Mouse (Mus musculus): Measurements from ENCODE around the gene Dqx1. TPM values are rescaled to one million over a fixed set of nuclear protein-coding genes. Genes with fewer than 3 reads are reported as not detected.

Gene Dqx1
- polyA plus RNA-seq, 1 experiment from 2014 or later, result 4.0 TPM

- Histone ChIP-seq H3K27ac (no peak overlapping the region), H3K4me2 (peak overlapping the region; percentile 14), H3K4me3 (replicated peaks) (no peak overlapping the region), H3K9me3 (replicated peaks) (no peaks in the 10 kb centered on the region), H3K4me1 (peaks cover 21% of the 10 kb centered on the region), H3K9ac (no peak overlapping the region), H3K36me3 (peaks cover 23% of the 10 kb centered on the region), H3K27me3 (peaks cover 32% of the 10 kb centered on the region)
- WGBS, result 88% methylated on average over 2 of the region's 2 CpGs
- no peak for ATAC-seq (replicated peaks; ENCODE audit: low FRiP score)
Observed at GRCm38 (mm10) chr6:83058725-83059124, 1.1 kb downstream of the Dqx1 start.

DNA sequence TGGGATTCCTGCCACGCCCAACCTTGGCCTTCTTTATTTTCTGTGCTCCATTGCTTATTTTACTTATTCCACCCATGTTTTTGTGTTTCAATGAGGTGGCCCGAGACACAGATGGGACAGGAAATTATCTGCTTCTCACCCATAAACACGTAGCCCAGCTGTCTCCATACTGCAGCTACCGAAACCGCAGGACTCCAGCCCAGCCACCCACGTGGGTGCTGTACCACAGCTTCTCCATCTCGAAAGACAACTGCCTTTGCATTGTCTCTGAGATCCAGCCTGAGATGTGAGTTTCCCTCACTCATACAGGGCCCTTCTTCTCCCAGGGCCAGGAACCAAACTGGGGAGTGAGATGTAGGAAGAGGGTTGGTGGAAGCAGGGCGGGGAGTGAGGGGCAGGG lies 8.4 kb downstream of the Dqx1 start:
- H3K27ac ChIP-seq, result no peak overlapping the region
- H3K4me1 ChIP-seq, result peaks cover 28% of the 10 kb centered on the region
- H3K9me3 ChIP-seq (replicated peaks), result no peaks in the 10 kb centered on the region
- no peak for ATAC-seq (replicated peaks; ENCODE audit: low FRiP score)
- WGBS, result 50% methylated on average over 8 of the region's 8 CpGs
- H3K4me3 ChIP-seq (replicated peaks), result no peak overlapping the region
- no peak overlapping the region for H3K9ac ChIP-seq
- H3K27me3 ChIP-seq, result peaks cover 100% of the 10 kb centered on the region
- no peak overlapping the region for H3K4me2 ChIP-seq
- H3K36me3 ChIP-seq, result no peaks in the 10 kb centered on the region

DNA sequence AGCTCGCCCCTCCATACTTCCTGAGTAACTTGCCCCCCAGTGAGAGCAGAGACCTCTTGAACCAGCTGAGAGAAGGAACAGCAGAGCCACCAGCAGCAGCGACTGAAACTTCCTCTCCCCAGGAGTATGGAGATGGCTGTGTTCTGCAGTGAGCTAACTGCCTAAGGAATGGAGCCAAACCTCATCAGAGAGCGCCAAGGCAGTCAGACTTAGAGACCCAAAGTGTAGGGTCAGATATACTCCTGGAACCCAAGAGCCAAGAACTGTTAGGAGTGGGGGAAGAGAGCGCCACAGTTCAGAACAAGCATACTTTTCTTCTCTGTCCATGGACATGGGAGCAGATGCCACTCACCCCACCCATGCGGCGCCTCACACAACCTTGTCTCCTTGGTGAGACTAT lies 8.8 kb downstream of the Dqx1 start:
- H3K27ac ChIP-seq, result no peak overlapping the region
- peaks cover 100% of the 10 kb centered on the region for H3K27me3 ChIP-seq
- no peak overlapping the region for H3K9ac ChIP-seq
- WGBS, result 30% methylated on average over 6 of the region's 6 CpGs
- no peak for ATAC-seq (replicated peaks; ENCODE audit: low FRiP score)
- no peaks in the 10 kb centered on the region for H3K36me3 ChIP-seq
- peaks cover 32% of the 10 kb centered on the region for H3K4me1 ChIP-seq
- no peak overlapping the region for H3K4me2 ChIP-seq
- no peak overlapping the region for H3K4me3 ChIP-seq (replicated peaks)
- no peaks in the 10 kb centered on the region for H3K9me3 ChIP-seq (replicated peaks)

DNA sequence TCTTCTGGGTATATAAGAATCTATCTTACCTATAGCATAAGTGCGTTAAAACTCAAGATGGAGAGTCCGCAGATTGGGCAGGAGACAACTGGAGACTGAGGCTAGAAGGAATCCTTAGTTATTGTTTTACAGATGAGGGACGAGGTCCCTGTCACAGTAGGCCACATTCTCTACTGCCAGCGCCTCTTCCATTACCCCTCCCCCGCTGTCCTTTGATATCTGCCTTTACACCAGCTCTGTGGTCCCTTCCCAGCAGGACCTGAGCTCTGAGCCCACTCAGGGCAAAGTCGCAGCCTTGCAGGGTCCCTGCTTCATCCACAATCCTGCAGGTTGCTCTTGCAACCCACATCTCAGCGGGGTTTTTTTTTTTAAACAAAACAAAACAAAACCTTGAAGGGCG lies 10.6 kb downstream of the Dqx1 start:
- peaks cover 100% of the 10 kb centered on the region for H3K27me3 ChIP-seq
- H3K4me1 ChIP-seq, result peaks cover 33% of the 10 kb centered on the region
- H3K9ac ChIP-seq, result no peak overlapping the region
- WGBS, result 11% methylated on average over 8 of the region's 8 CpGs
- peak overlapping the region; percentile 41 for H3K4me3 ChIP-seq (replicated peaks)
- ATAC-seq (replicated peaks; ENCODE audit: low FRiP score), result no peak
- no peaks in the 10 kb centered on the region for H3K36me3 ChIP-seq
- H3K9me3 ChIP-seq (replicated peaks), result no peaks in the 10 kb centered on the region
- no peak overlapping the region for H3K27ac ChIP-seq
- H3K4me2 ChIP-seq, result peak overlapping the region; percentile 62

- ATAC-seq (replicated peaks; ENCODE audit: low FRiP score), result no peak
Observed at GRCm38 (mm10) chr6:83068706-83069487, 11.3 kb downstream of the Dqx1 start.

DNA sequence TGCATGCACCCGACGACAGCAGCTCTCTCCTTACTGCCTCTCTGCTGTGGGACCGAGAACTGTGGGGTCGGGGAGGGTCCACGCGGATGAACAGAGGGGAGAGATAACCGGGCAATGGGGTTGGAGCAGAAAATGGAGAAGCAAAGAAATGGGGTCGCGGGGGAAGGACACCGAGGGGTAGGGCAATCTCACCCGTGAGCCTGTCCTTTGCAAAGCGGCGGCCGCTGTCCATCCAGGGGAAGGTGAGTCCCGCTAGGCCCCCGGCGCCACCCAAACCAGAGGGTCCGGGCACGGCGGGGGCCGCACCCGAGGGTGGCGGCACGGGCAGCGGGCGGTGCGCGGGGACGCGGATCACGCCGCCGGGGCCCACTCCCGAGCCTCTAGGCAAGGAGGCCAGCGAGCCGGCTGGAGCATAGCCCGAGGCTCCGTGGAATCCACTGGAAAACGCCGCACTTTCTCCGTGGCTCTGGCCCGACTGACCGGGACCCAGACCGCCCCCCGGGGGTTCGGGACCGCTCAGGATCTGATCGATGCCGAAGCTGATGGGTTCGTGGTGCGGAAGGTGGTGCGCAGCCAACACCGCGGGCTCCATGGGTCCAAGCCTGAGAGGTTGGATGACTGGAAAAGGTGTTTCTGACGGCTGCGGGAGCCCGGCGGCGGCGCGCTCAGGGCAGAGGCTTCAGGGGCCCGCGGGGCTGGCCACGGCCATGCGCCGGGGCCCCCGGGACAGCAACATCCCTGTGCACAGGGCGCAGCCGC lies 12.0 kb downstream of the Dqx1 start:
- Histone ChIP-seq H3K4me3 (replicated peaks) (peak overlapping the region; percentile 41), H3K36me3 (no peaks in the 10 kb centered on the region), H3K27ac (no peak overlapping the region), H3K4me1 (peaks cover 33% of the 10 kb centered on the region), H3K4me2 (peak overlapping the region; percentile 62), H3K9me3 (replicated peaks) (no peaks in the 10 kb centered on the region), H3K9ac (no peak overlapping the region), H3K27me3 (peaks cover 99% of the 10 kb centered on the region)
- ATAC-seq (replicated peaks; ENCODE audit: low FRiP score), result peak; percentile 37; the same call in 1 of the 2 replicates
- under 1% methylated on average over 62 of the region's 69 CpGs for WGBS

More at GRCm38 (mm10) chr6:83068706-83069487, 11.3 kb downstream of the Dqx1 start:
- Histone ChIP-seq H3K4me2 (peak overlapping the region; percentile 62), H3K4me1 (peaks cover 33% of the 10 kb centered on the region), H3K9ac (no peak overlapping the region), H3K9me3 (replicated peaks) (no peaks in the 10 kb centered on the region), H3K36me3 (no peaks in the 10 kb centered on the region), H3K27me3 (peaks cover 99% of the 10 kb centered on the region), H3K27ac (no peak overlapping the region), H3K4me3 (replicated peaks) (peak overlapping the region; percentile 41)
- under 1% methylated on average over 81 of the region's 81 CpGs for WGBS

- H3K4me1 ChIP-seq, result peaks cover 33% of the 10 kb centered on the region
- no peaks in the 10 kb centered on the region for H3K9me3 ChIP-seq (replicated peaks)
- no peak for ATAC-seq (replicated peaks; ENCODE audit: low FRiP score)
Observed at GRCm38 (mm10) chr6:83070247-83070310, 12.4 kb downstream of the Dqx1 start, which contains the start of gene Tlx2. Tlx2 (minus strand) TSS chr6:83070293.

DNA sequence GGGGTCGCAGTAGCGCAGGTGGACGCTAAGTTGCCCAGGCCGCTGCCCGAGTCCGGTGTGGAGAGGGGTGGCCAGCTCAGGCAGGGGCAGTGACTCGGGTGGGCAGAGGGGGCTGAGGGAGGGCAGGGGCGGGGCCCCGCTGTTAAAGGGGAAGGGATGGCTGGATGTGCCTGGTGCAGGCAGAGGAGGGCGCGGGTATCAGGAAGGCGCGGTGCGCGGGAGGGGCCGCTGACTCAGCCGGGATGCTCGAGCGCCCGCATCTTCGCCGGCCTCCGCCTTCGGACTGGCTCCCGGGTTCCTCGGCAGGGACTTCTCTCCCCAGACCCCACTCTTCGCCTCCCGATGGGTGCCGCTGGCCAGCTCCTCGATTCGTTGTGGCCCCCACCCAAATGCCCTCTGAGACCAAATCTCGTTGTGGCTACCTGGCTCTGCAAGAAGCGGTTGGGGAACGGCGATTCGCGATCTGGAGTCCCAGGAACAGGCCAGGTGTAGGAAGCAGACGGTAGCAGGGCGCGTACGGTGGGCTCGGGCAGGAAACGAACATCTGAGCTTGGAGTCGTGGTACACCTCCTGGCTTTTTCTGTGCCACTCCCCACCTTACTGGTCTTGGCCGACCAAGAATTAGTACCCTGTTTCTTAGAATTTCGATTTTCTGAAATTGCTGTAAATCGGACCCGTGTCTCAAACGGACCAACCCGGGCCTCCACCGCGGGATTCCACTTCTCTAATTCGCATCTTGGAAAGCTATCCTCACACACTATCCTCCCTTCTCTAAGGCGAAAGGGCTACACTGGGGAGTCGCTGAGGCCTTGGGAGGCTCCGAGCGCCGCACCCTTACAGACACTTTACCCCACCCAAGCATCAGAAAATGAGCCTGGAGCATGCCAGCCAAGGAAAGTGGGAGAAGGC lies 12.9 kb downstream of the Dqx1 start:
- H3K36me3 ChIP-seq, result no peaks in the 10 kb centered on the region
- H3K9ac ChIP-seq, result no peak overlapping the region
- H3K4me2 ChIP-seq, result peak overlapping the region; percentile 62
- H3K27ac ChIP-seq, result no peak overlapping the region
- H3K27me3 ChIP-seq, result peaks cover 99% of the 10 kb centered on the region
- no peaks in the 10 kb centered on the region for H3K9me3 ChIP-seq (replicated peaks)
- peak; percentile 37; the same call in 1 of the 2 replicates for ATAC-seq (replicated peaks; ENCODE audit: low FRiP score)
- WGBS, result under 1% methylated on average over 58 of the region's 58 CpGs
- peak overlapping the region; percentile 41 for H3K4me3 ChIP-seq (replicated peaks)
- peaks cover 33% of the 10 kb centered on the region for H3K4me1 ChIP-seq

More at GRCm38 (mm10) chr6:83070247-83070310, 12.4 kb downstream of the Dqx1 start, which contains the start of gene Tlx2:
- 0 out of 2 replicates have a peak within 1 kb of the TSS, but pooled peaks have one; percentile 4 for H3K27ac ChIP-seq
- H3K27me3 ChIP-seq, result peaks cover 99% of the 10 kb centered on the region
- no peaks in the 10 kb centered on the region for H3K36me3 ChIP-seq
- H3K4me3 ChIP-seq (replicated peaks), result peak within 1 kb of the TSS; percentile 41
- 1% methylated on average over 10 of the region's 10 CpGs for WGBS
- no peak within 1 kb of the TSS for H3K9ac ChIP-seq
- peak within 1 kb of the TSS; percentile 62 for H3K4me2 ChIP-seq

DNA sequence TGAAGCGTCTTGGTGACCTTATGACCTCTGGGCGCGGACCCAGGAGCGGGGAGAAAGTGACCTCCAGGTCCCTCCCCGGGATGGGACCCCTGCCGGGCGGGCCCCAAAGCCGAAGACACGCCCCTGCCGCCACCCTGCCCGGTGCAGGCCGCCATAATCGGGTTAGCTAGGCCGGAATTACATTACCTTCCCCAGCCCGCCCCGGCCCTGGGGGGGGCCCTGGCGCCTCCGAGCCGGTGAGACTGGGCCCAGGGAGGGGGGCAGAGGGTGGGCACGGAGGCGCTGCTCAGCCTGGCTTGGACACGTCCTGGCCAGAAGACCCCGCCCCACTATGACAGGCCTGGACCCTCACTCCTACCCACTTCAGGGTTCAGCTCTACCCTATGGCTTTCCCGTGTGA lies 13.6 kb downstream of the Dqx1 start:
- peaks cover 99% of the 10 kb centered on the region for H3K27me3 ChIP-seq
- 0 out of 2 replicates have a peak overlapping the region, but pooled peaks have one; percentile 4 for H3K27ac ChIP-seq
- WGBS, result 2% methylated on average over 24 of the region's 24 CpGs
- no peaks in the 10 kb centered on the region for H3K36me3 ChIP-seq
- peak overlapping the region; percentile 62 for H3K4me2 ChIP-seq
- ATAC-seq (replicated peaks; ENCODE audit: low FRiP score), result peak; percentile 23; the same call in 1 of the 2 replicates
- H3K4me3 ChIP-seq (replicated peaks), result peak overlapping the region; percentile 41
- H3K4me1 ChIP-seq, result peaks cover 33% of the 10 kb centered on the region
- H3K9me3 ChIP-seq (replicated peaks), result no peaks in the 10 kb centered on the region
- H3K9ac ChIP-seq, result no peak overlapping the region

DNA sequence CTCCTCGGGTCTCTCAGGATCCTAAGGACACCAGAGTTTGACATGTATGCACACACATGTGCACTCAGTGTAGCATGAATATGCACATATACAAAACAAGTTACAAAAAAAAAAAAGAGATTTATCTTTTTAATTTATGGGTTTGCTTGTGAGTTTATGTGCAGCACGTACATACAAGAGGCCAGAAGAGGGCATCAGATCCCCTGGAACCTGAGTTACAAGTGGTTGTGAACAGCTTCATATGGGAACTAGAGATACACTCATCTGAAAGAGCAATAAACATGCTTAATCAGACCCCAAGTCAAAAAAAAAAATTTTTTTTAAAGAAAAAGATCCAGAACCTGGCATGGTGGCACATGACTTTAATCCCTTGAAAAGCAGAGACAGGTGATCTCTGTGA lies 17.3 kb downstream of the Dqx1 start:
- no peak overlapping the region for H3K27ac ChIP-seq
- WGBS, result 30% methylated on average over 2 of the region's 2 CpGs
- H3K9ac ChIP-seq, result no peak overlapping the region
- H3K4me3 ChIP-seq (replicated peaks), result no peak overlapping the region
- peaks cover 72% of the 10 kb centered on the region for H3K27me3 ChIP-seq
- no peak for ATAC-seq (replicated peaks; ENCODE audit: low FRiP score)
- peaks cover 4% of the 10 kb centered on the region for H3K36me3 ChIP-seq
- peaks cover 36% of the 10 kb centered on the region for H3K4me1 ChIP-seq
- no peak overlapping the region for H3K4me2 ChIP-seq
- no peaks in the 10 kb centered on the region for H3K9me3 ChIP-seq (replicated peaks)

- peak within 1 kb of the TSS; percentile 98 for H3K4me2 ChIP-seq
- ATAC-seq (replicated peaks; ENCODE audit: low FRiP score), result peak; percentile 76
- H3K36me3 ChIP-seq, result peaks cover 29% of the 10 kb centered on the region
- peak within 1 kb of the TSS; percentile 92 for H3K27ac ChIP-seq
- peak within 1 kb of the TSS; percentile 68 for H3K4me3 ChIP-seq (replicated peaks)
- H3K27me3 ChIP-seq, result peaks cover 48% of the 10 kb centered on the region
- H3K4me1 ChIP-seq, result peaks cover 28% of the 10 kb centered on the region
- no peaks in the 10 kb centered on the region for H3K9me3 ChIP-seq (replicated peaks)
- H3K9ac ChIP-seq, result peak within 1 kb of the TSS; percentile 77
- WGBS, result under 1% methylated on average over 53 of the region's 54 CpGs
Observed at GRCm38 (mm10) chr6:83077630-83078323, 20.1 kb downstream of the Dqx1 start, which contains the start of gene Pcgf1. Pcgf1 (plus strand) TSS chr6:83077869.

Measured in kidney, embryonic 15.5 days (tissue).